ENCODE assay signal across 8 mouse cellular contexts in the genomic region with DNA sequence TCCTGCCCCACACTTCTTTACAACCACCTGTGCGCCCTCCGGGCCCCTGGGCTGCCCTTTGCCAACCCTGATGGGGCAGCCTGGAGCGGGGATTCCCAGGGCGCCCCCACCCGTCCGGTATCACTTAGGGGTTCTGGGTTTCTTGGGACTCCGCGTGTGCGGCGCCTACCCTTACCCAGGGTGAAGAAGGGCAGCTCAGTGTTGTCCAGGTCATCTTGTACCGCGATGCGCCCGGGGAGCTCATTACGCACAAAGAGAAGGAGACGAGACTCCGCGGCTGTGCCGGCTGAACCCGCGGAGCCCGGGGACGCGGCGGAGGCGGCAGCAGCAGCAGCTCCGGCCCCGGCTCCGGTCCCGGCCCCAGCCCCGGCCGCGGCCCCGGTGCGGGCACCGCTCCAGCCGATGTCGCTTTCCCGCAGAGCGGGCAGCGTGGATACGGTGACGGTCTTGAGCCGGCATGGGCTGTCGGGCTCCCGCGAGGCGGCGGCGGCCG. TPM values are rescaled to one million over a fixed set of nuclear protein-coding genes. Genes with fewer than 3 reads are reported as not detected.
A peak's percentile ranks its signal among the peaks of the same experiment; 100 is the strongest.
DNase-seq lines count a peak whose midpoint lies in the region; ATAC-seq and TF ChIP-seq lines count a peak whose summit lies in the region.
"Had no signal": no experiment of that assay in that cellular context is flagged by ENCODE, and none has a peak within 500 bp of the region (broad histone marks: within the 10 kb centered on the region; RNA-seq: fewer than 3 reads in every experiment).

No protein-coding gene starts in this region.

- peak overlapping the region; percentile 99 for H3K4me2 ChIP-seq in heart, postnatal 0 days (ENCODE audit: low read depth, low read length)
- peak overlapping the region; percentile 99 for H3K4me2 ChIP-seq in limb, embryonic 12.5 days

- no peak overlapping the region for H3K27ac ChIP-seq in cortical plate, adult 2 months (ENCODE audit: insufficient read depth, low read length)
- no peak overlapping the region for H3K27ac ChIP-seq in heart, postnatal 0 days (ENCODE audit: low read depth)
- H3K27ac ChIP-seq in limb, embryonic 12.5 days, result no peak overlapping the region

- DNase-seq in urinary bladder, postnatal 25 days (ENCODE audit: low spot score), result peak; percentile 4
- DNase-seq in urinary bladder, postnatal 14 days (ENCODE audit: low spot score), result no peak
- DNase-seq in heart, postnatal 0 days (ENCODE audit: low spot score), result no peak
- peak; percentile 74 for DNase-seq in neural tube, embryonic 10.5 days (ENCODE audit: extremely low spot score, low spot score)
- DNase-seq in MN1 (ENCODE audit: low spot score), result no peak

- TF ChIP-seq EP300 in heart, postnatal 0 days (IDR thresholded peaks at IDR 0.05; ENCODE audit: low read depth), result no peak

- under 1% methylated on average over 50 of the region's 51 CpGs for WGBS in heart, postnatal 0 days
- under 1% methylated on average over 48 of the region's 51 CpGs for WGBS in limb, embryonic 12.5 days

- peak overlapping the region; percentile 90 for H3K4me3 ChIP-seq in cortical plate, adult 2 months (ENCODE audit: insufficient read depth, low read length)
- peak overlapping the region; percentile 67 for H3K4me3 ChIP-seq in heart, postnatal 0 days (ENCODE audit: low read depth, low read length)
- H3K4me3 ChIP-seq in limb, embryonic 12.5 days (replicated peaks), result peak overlapping the region; percentile 78

- H3K9me3 ChIP-seq in heart, postnatal 0 days (replicated peaks; ENCODE audit: control insufficient read depth, low read length), result no peaks in the 10 kb centered on the region
- H3K9me3 ChIP-seq in limb, embryonic 12.5 days, result no peaks in the 10 kb centered on the region

- H3K36me3 ChIP-seq in heart, postnatal 0 days (replicated peaks; ENCODE audit: control insufficient read depth, insufficient read depth, low read length), result no peaks in the 10 kb centered on the region
- H3K36me3 ChIP-seq in limb, embryonic 12.5 days, result no peaks in the 10 kb centered on the region

- no peak for TF ChIP-seq POLR2A in cortical plate, adult 2 months (IDR thresholded peaks at IDR 0.05; ENCODE audit: extremely low read depth, insufficient read depth, low read length)

- H3K4me1 ChIP-seq in cortical plate, adult 2 months (ENCODE audit: control insufficient read depth, insufficient read depth, low read length), result no peaks in the 10 kb centered on the region
- H3K4me1 ChIP-seq in heart, postnatal 0 days (ENCODE audit: control insufficient read depth, insufficient read depth), result peaks cover 4% of the 10 kb centered on the region; the same call in 1 of the 2 replicates
- H3K4me1 ChIP-seq in limb, embryonic 12.5 days (replicated peaks), result peaks cover 14% of the 10 kb centered on the region

- peak overlapping the region; percentile 43 for H3K9ac ChIP-seq in heart, postnatal 0 days (replicated peaks; ENCODE audit: low read depth, low read length)
- peak overlapping the region; percentile 71 for H3K9ac ChIP-seq in limb, embryonic 12.5 days (replicated peaks)

- ATAC-seq in heart, postnatal 0 days (ENCODE audit: insufficient read depth, low read depth), result peak; percentile 20
- ATAC-seq in limb, embryonic 12.5 days (ENCODE audit: insufficient number of reproducible peaks, insufficient read depth, low FRiP score, low TSS enrichment, low read depth), result peak; percentile 58; the same call in 1 of the 2 replicates

- TF ChIP-seq CTCF in cortical plate, adult 2 months (IDR thresholded peaks at IDR 0.05; ENCODE audit: extremely low read depth, insufficient read depth, low read length), result no peak
- no peak for TF ChIP-seq CTCF in heart, postnatal 0 days (IDR thresholded peaks at IDR 0.05; ENCODE audit: low read depth)

- peaks cover 37% of the 10 kb centered on the region for H3K27me3 ChIP-seq in heart, postnatal 0 days (ENCODE audit: control insufficient read depth, insufficient read depth, low read length)
- peaks cover 48% of the 10 kb centered on the region for H3K27me3 ChIP-seq in limb, embryonic 12.5 days

RNA-seq across cellular contexts. Expression of a gene that starts 0.7 kb away (rescaled TPM):
- 20.9 and 22.1 TPM in 2 replicates for polyA plus RNA-seq in cortical plate, adult 2 months (2012; rRNA removed)
- 3.7 and 3.9 TPM in 2 replicates for total RNA-seq in heart, postnatal 0 days (2014; rRNA removed; ENCODE audit: low replicate concordance)
- polyA plus RNA-seq in heart, postnatal 0 days (2015; fragmentation: Nextera tagmentation; extraction: Ambion mirVana), result 0.25 and 0.27 TPM in 2 replicates
- polyA plus RNA-seq in limb, embryonic 12.5 days (2016; fragmentation: Nextera tagmentation; extraction: Ambion mirVana), result 1.3 and 1.6 TPM in 2 replicates
- total RNA-seq: common myeloid progenitor, adult 5-6 weeks had no signal

Comparison
In these comparisons a context has a peak if more than half of its experiments do, and no peak if none do; other contexts are left out.
1. DNase-seq: peak in urinary bladder, postnatal 25 days (single experiment) and neural tube, embryonic 10.5 days (single experiment); none in urinary bladder, postnatal 14 days (single experiment), heart, postnatal 0 days (single experiment) and MN1 (single experiment).
2. Peak in every context shown above with its lines, with median percentiles within 50 percentile points of each other: H3K4me3 ChIP-seq.